Mouse (Mus musculus): ENCODE data around the gene Plcb1.

The Plcb1 gene

GRCm38 (mm10) chr2:134785970-134786855, at the start of gene Plcb1:
Gene Plcb1, plus strand, starts transcription at chr2:134786067.
- DNase-seq (ENCODE audit: low spot score in 2 of 2): peak; percentile 86 to 89

- DNase-seq (ENCODE audit: low spot score in 2 of 2): no peak
These were observed 30.3 kb upstream of the Plcb1 start for GRCm38 (mm10) chr2:134755537-134755936.

- DNase-seq (ENCODE audit: low spot score in 2 of 2): no peak
These were observed 29.8 kb upstream of the Plcb1 start for GRCm38 (mm10) chr2:134756086-134756485.

GRCm38 (mm10) chr2:134761029-134761428, 24.8 kb upstream of the Plcb1 start:
- no peak for DNase-seq (ENCODE audit: low spot score in 2 of 2)

- no peak for DNase-seq (ENCODE audit: low spot score in 2 of 2)
These were observed 22.4 kb upstream of the Plcb1 start for GRCm38 (mm10) chr2:134763406-134763990.

GRCm38 (mm10) chr2:134764506-134764905, 21.4 kb upstream of the Plcb1 start:
- DNase-seq (ENCODE audit: low spot score in 2 of 2): no peak

- DNase-seq (ENCODE audit: low spot score in 2 of 2): peak; percentile 49 to 62
These were observed 6.0 kb upstream of the Plcb1 start for GRCm38 (mm10) chr2:134779826-134780225.

GRCm38 (mm10) chr2:134780316-134780715, 5.6 kb upstream of the Plcb1 start:
- no peak for DNase-seq (ENCODE audit: low spot score in 2 of 2)

- no peak for DNase-seq (ENCODE audit: low spot score in 2 of 2)
These were observed 986 bp downstream of the Plcb1 start for GRCm38 (mm10) chr2:134786856-134787250.

GRCm38 (mm10) chr2:134787336-134788095, 1.6 kb downstream of the Plcb1 start:
- no peak for DNase-seq (ENCODE audit: low spot score in 2 of 2)

- no peak for DNase-seq (ENCODE audit: low spot score in 2 of 2)
These were observed 7.1 kb downstream of the Plcb1 start for GRCm38 (mm10) chr2:134792926-134793325.

GRCm38 (mm10) chr2:134800226-134800625, 14.4 kb downstream of the Plcb1 start:
- no peak for DNase-seq (ENCODE audit: low spot score in 2 of 2)

- DNase-seq (ENCODE audit: low spot score in 2 of 2): no peak
These were observed 30.5 kb downstream of the Plcb1 start for GRCm38 (mm10) chr2:134816383-134816782.

GRCm38 (mm10) chr2:134817058-134817840, 31.4 kb downstream of the Plcb1 start:
- DNase-seq (ENCODE audit: low spot score in 2 of 2): peak; percentile 27 to 40

GRCm38 (mm10) chr2:134821176-134821575, 35.3 kb downstream of the Plcb1 start:
- no peak for DNase-seq (ENCODE audit: low spot score in 2 of 2)

GRCm38 (mm10) chr2:134825645-134826044, 39.8 kb downstream of the Plcb1 start:
- DNase-seq (ENCODE audit: low spot score in 2 of 2): no peak

- no peak for DNase-seq (ENCODE audit: low spot score in 2 of 2)
These were observed 40.5 kb downstream of the Plcb1 start for GRCm38 (mm10) chr2:134826111-134827005.

GRCm38 (mm10) chr2:134827778-134828487, 42.1 kb downstream of the Plcb1 start:
- DNase-seq (ENCODE audit: low spot score in 2 of 2): no peak

- no peak for DNase-seq (ENCODE audit: low spot score in 2 of 2)
These were observed 46.0 kb downstream of the Plcb1 start for GRCm38 (mm10) chr2:134831861-134832260.

- DNase-seq (ENCODE audit: low spot score in 2 of 2): no peak
These were observed 50.2 kb downstream of the Plcb1 start for GRCm38 (mm10) chr2:134836097-134836496.

Measured in right cerebral cortex, adult 2 months (tissue).